Mouse (Mus musculus) cerebellum, postnatal 10 days (tissue): ENCODE results near the gene Tnnt1.
"Not testable (repeated sequence)": the region's sequence is repeated elsewhere in the genome, so short reads cannot be mapped to it uniquely, and the experiment has no call there.

Source experiments
- DNase-seq, 2 experiments: peaks; one replicate each; pipeline ENCODE4 v3.0.0; 2021; ENCODE audit warnings: mixed read lengths in 2 of 2

The Tnnt1 gene

DNA sequence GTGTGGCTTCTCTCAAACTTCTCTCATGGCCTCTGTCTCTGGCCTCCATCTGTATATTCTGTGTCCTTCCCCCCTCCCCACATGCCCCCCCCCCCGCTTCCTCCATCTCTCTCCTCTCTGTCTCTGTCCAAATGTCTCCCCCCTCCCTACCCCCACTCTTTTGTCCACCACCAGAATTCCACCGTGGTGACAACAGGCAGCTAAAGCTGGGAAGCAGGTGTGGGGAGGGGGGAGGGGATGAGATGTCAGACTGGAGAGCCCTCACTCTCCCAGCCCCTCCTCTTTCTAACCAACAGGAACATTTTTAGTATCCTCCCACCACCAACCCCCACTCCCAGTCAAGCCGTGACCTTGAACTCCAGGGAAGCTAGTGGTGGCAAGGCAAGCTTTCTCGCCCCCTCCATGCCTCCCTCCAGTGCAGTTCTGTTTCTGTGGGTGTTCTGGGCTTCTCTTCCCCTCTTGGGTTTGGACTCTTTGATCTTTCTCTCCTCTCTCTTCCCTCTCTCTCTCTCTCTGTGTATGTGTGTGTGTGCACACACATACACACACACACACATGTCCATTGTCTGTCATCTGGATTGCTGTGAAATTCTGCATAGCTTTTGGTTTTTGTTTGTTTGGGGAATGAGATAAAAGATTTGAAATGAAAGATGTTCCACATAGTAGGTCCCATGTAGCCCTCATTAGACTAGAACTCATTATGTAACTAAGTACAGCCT is at the start of gene Tnnt1:
TSS of gene Tnnt1 (minus strand) at position 51 of the 719 bp plus-strand sequence.
- no peak for DNase-seq

GRCm38 (mm10) chr7:4562660-4563059 is 46.5 kb upstream of the Tnnt1 start:
- peak in 1 of 2 experiments; percentile 22 for DNase-seq

DNA sequence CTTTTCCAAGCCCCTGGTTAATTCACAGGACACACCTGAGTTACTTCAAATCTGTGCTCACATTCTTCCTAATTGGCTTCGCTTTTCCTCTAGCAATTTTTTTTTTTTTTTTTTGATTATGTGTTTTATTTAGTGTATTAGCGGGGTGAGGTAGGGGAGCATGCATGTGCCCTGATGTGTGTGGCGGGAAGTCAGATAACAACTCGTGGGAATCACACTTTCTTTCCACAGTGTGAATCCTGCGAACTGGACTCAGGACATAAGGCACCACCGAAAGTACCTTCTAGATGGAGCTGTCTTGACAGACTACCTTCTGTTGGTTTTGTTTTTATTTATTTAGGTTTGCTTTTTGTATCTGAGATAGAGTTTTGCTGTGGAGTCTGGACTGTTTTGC is 41.0 kb upstream of the Tnnt1 start:
- DNase-seq: no peak

- DNase-seq: peak; percentile 89 to 91
These were observed 40.3 kb upstream of the Tnnt1 start for GRCm38 (mm10) chr7:4556256-4557166.

DNA sequence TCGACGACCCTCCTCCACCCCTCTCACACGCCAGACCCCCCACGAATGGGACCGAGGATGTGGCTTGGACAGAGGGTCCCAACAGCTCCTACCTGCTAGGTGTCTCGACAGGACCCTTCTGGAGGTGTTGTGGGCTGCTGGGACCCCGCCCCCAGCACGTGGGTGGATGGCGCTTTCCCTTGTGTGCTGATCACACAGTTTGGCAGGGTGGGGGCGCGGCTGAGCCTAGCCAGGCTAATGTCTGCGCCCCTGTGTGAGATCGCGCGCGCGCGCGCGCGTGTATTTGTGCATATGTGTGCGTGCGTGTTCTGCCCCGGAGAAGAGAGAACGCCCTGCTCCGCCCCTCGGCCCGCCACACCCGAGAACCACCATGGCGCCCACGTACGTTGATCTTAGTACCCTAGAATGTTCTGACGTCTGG is 31.0 kb upstream of the Tnnt1 start, which contains the start of gene Syt5:
TSS of gene Syt5 (minus strand) at position 321 of the 421 bp plus-strand sequence.
- peak; percentile 82 to 85 for DNase-seq

GRCm38 (mm10) chr7:4546591-4547131 is 30.5 kb upstream of the Tnnt1 start:
- peak; percentile 95 to 96 for DNase-seq

DNA sequence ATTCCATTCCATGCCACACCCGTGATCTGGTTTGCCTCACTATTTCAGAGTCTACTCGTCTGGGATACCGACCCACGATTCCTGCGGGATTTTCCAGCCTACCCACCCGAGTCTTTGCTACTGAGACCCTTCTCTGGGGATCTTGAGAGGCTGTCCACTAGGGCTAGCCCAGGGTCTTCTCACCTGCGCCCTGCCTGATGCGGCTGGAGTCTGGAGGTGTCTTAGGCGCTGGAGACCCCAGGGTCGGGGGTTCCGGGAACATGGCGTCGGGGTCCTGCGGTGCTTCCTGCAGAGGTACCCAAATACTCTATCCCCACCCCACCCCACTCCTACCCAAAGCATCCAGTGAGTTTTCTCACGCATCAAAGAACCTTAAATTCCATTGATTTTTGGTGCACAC is 29.9 kb upstream of the Tnnt1 start:
- DNase-seq: peak in 1 of 2 experiments; percentile 32

GRCm38 (mm10) chr7:4542013-4542412 is 25.8 kb upstream of the Tnnt1 start:
- no peak for DNase-seq

DNA sequence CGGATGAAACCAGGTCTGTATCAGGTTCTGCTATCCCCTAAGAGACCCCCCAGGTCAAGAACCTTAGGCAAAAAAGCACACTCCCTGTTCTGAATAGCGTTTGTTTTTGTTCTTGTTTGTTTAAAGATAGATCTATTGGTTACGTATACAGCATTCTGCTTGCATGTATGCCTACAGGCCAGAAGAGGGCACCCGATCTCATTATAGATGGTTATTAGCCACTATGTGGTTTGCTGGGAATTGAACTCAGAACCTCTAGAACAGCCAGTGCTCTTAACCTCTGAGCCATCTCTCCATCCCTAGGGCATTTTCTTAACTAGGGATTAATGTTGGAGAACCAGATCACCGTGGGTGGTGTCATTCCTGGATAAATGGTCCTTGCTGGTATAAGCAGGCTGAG is 25.2 kb upstream of the Tnnt1 start:
- no peak for DNase-seq

DNA sequence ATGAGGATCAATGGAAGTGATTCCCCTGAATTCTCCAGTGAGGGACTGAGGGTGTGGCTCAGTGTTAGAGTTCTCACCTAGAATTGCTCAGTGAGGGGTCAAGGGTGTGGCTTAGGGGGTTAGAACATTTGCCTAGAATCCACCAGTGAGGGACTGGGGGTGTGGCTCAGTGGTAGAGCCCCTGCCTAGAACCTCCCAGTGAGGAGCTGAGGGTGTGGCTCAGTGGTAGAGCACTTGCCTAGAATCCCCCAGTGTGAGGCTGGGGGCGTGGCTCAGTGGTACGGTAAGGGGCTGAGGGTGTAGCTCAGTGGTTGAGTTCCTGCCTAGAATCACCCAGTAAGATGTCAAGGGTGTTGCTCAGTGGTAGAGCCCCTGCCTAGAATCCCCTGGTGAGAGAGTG is 22.8 kb upstream of the Tnnt1 start:
- DNase-seq: no peak

- DNase-seq: no peak
These were observed 21.0 kb upstream of the Tnnt1 start for GRCm38 (mm10) chr7:4537181-4537580.

DNA sequence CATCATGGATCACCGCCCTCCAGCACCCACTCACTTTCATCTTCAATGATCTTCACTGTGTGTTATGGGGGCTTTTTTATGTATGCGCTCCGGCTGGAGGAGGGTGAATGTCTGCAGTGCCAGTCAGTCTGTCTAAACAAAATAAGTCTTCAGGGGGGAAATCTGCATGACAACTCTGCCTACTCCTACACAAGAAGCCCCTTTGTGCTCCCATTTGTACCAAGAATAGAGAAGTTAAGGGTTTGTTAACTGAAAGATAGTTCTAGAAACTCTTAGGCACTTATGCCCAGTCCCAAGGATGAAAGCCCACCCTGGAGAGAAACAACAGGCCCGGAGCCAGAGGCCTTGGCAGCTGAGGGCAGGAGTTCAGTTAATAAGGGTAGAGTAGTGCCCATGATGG is 20.2 kb upstream of the Tnnt1 start:
- DNase-seq: no peak

GRCm38 (mm10) chr7:4532005-4532729 is 16.0 kb upstream of the Tnnt1 start, which contains the start of gene Dnaaf3:
Gene Dnaaf3, minus strand, starts transcription at chr7:4532453.
- peak; percentile 56 to 64 for DNase-seq

DNA sequence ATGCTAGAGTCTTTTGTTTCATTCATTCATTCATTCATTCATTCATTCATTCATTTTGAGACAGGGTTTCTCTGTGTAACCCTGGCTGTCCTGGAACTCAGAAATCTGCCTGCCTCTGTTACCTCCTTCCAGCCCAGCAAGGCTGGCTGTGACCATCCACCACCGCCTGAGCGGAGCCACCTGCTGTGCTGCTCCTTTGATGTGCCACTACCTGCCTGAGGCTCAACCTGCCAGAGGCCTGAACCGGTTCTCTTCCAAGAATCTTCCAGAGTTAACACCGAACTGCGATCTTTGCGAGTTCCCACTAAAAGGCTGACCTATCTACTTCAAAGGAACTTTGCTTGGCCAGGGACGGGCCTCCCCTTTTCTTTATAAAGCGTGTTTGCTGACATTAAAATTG is 14.0 kb upstream of the Tnnt1 start:
- not testable (repeated sequence) for DNase-seq

DNA sequence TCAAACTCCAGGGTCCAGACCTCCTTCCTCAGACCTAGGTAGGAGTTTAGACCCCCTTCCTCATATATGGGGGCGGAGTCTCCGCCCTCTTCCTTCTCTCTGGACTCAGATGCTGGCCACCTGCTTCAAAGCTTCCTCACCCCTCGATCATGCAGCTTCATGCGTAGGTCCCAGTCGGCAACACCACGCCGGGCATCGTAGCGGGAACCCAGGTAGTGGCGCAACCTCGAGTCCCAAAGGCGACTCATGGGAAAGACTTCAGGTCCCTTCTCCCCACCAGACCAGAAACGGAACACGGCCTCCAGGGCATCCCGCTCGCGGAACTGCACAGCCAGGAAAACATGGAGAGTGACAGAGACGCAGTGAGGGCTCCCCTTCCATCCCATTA is 11.1 kb upstream of the Tnnt1 start:
- no peak for DNase-seq

GRCm38 (mm10) chr7:4526341-4527301 is 10.4 kb upstream of the Tnnt1 start:
- peak; percentile 85 to 87 for DNase-seq

GRCm38 (mm10) chr7:4524212-4524922 is 8.2 kb upstream of the Tnnt1 start, which contains the start of gene Tnni3:
Gene Tnni3, minus strand, starts transcription at chr7:4524229.
- peak; percentile 63 to 67 for DNase-seq

- DNase-seq: no peak
These were observed 7.3 kb upstream of the Tnnt1 start for GRCm38 (mm10) chr7:4523205-4524130.

DNA sequence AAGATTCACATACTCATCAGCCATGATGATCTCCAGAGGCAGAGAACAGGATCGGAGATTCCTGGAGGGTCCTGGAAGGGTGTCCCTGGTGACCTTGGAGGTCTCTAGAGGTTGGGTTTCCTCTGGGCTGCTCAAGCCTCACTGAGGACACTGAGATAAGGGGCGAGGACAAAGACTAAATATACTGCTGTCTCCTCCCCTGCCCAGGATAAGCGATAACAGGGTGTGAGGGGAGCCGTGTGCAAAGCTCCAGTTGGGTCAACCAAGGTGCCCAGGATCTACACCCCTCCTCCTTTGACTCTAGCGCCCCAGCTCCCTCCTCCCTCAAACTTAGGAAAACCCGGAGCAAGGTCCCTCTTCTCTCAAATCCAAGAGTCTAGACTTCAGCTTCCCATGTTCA is 6.1 kb upstream of the Tnnt1 start:
- DNase-seq: no peak
